Mouse (Mus musculus) left cerebral cortex, adult 2 months (tissue): Measurements from ENCODE around the gene Pdxp. TPM values are rescaled to one million over a fixed set of nuclear protein-coding genes. Genes with fewer than 3 reads are reported as not detected.

Experiments used
- DNase-seq, 2 experiments: peaks; one replicate each; pipeline ENCODE4 v3.0.0; 2021 to 2022; ENCODE audit warnings: low spot score in 2 of 2, mixed read lengths in 1 of 2; ENCODE audit errors: extremely low spot score in 1 of 2
- H3K27ac ChIP-seq: fragments of 200-600 bp; 2 replicates; pipeline ENCODE4 v1.8.1; 2022
- H3K4me3 ChIP-seq: fragments of 200-600 bp; 2 replicates; pipeline ENCODE4 v1.8.1; 2022
- CTCF ChIP-seq: fragments of 200-600 bp; IDR thresholded peaks from 2 replicates; pipeline ENCODE4 v1.8.1; 2022; ENCODE audit warnings: antibody characterized with exemption, mild to moderate bottlenecking, moderate library complexity
- intact Hi-C: fragments of 180-260 bp; cut with DNase I; formaldehyde crosslinking; loops from one replicate; pipeline ENCODE4 v1.15.1; 2025
- microRNA-seq, 2 experiments: library from miRNA; unstranded; fragments of <30 nt; microRNA quantifications; one replicate each; pipeline ENCODE4 v1.2.0; 2021
- total RNA-seq, 2 experiments: library from RNA; stranded (reverse); gene quantifications; 2 replicates each; pipeline ENCODE4 v1.2.3; 2021

Gene Pdxp
- total RNA-seq, 2 experiments from 2014 or later: 165 to 171 TPM

- TF ChIP-seq CTCF: no peak
- Histone ChIP-seq H3K27ac (no peak overlapping the region), H3K4me3 (no peak overlapping the region)
- DNase-seq: no peak
- intact Hi-C loops: no loop called here
Measured at GRCm38 (mm10) chr15:78959537-78959936, 45.8 kb downstream of the Pdxp start.

DNA sequence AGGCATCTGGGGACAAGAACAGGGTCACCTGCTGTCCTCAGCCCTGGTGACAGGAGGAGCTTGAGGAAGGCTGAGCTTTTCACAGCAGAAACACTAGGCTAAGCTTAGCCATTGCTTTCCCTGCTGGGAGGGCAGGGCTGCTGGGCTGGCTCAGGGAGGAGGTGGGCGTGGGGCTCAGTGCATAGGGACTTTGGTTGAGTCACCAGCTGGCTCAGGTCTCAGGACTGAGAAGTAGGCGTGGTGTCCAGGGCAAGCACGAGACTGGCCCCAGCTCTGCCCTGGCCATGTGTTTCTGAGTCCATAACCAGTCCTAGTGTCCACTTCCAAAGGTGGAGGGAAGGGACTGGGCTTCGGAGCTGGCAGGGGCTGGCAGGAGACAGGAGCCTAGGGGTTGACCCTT is 46.4 kb downstream of the Pdxp start:
- Histone ChIP-seq H3K27ac (no peak overlapping the region), H3K4me3 (no peak overlapping the region)
- intact Hi-C loops: no loop called here
- no peak for TF ChIP-seq CTCF
- DNase-seq: no peak

DNA sequence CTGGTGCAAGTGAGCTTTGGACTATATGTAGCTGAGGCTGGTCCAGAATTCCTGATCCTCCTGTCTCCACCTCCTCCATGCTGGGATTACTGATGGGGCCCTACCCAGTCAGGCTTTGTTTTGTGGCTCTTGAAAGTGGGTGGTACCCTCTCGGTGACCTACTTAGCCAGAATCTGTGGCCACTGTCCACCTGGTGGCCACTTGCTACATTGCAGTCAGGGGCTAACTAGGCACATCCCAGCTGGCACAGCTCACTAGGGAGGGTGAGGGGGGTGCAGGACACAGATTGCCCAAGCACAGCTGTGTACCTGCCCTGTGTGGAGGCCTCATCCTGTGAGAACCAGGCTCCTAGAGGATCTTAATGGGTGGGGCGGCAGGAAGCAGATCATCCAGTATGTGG is 49.2 kb downstream of the Pdxp start:
- peak; percentile 74 for TF ChIP-seq CTCF
- intact Hi-C loops: no loop called here
- H3K27ac ChIP-seq: peak overlapping the region; percentile 28; the same call in 1 of the 2 replicates
- peak; percentile 40 for DNase-seq
- H3K4me3 ChIP-seq: no peak overlapping the region

Small RNA genes lying within 50 kb of the gene (microRNA-seq; reads per million reads assigned to microRNA genes)
- gene Mir6955: 0.96 to 2.9 reads per million in 2 experiments

Other genes starting within 250 kb of the Pdxp start
- 100 to 1,000 TPM; 144 to 177 TPM for gene Elfn2, start 195.1 kb upstream of the Pdxp start, total RNA-seq
- 1 to 10 TPM; 5.0 to 6.2 TPM for gene Mfng, start 140.4 kb upstream of the Pdxp start, total RNA-seq
- gene Card10, start 110.9 kb upstream of the Pdxp start, total RNA-seq: 1 to 10 TPM; 4.8 TPM
- gene Cdc42ep1, start 71.3 kb upstream of the Pdxp start, total RNA-seq: 10 to 100 TPM; 10.6 to 13.1 TPM
- not detected for gene Lgals2, start 58.4 kb upstream of the Pdxp start, total RNA-seq
- 10 to 100 TPM; 64.8 to 68.2 TPM for gene Gga1, start 36.7 kb upstream of the Pdxp start, total RNA-seq
- gene Gm49510, start 14.3 kb upstream of the Pdxp start, total RNA-seq: not detected
- gene Sh3bp1, start 14.2 kb upstream of the Pdxp start, total RNA-seq: 10 to 100 TPM; 35.0 to 37.7 TPM
- 10 to 100 TPM; 19.8 to 20.4 TPM for gene Lgals1, start 12.8 kb downstream of the Pdxp start, total RNA-seq
- gene Nol12, start 21.0 kb downstream of the Pdxp start, total RNA-seq: 10 to 100 TPM; 36.2 to 38.8 TPM
- 10 to 100 TPM; 11.8 to 12.7 TPM for gene Triobp, start 33.8 kb downstream of the Pdxp start, total RNA-seq
- 10 to 100 TPM; 80.4 to 81.1 TPM for gene H1f0, start 114.5 kb downstream of the Pdxp start, total RNA-seq
- under 1 TPM in 1 of 2 experiments, not detected in 1; 0.84 TPM for gene Galr3, start 128.0 kb downstream of the Pdxp start, total RNA-seq
- gene Ankrd54, start 149.0 kb downstream of the Pdxp start, total RNA-seq: 10 to 100 TPM; 19.7 to 19.8 TPM
- 10 to 100 TPM; 62.5 to 66.6 TPM for gene Eif3l, start 161.3 kb downstream of the Pdxp start, total RNA-seq
- gene Micall1, start 195.0 kb downstream of the Pdxp start, total RNA-seq: 10 to 100 TPM; 22.8 to 23.2 TPM
- gene Polr2f, start 227.1 kb downstream of the Pdxp start, total RNA-seq: 100 to 1,000 TPM; 100 to 103 TPM
- 10 to 100 TPM; 12.0 to 12.9 TPM for gene 1700088E04Rik, start 227.3 kb downstream of the Pdxp start, total RNA-seq